Mouse (Mus musculus) heart, embryonic 14.5 days (tissue): Measurements from ENCODE around the gene Pcx. TPM values are rescaled to one million over a fixed set of nuclear protein-coding genes. Genes with fewer than 3 reads are reported as not detected.

Experiments used
- ATAC-seq: fragments of 200-750 bp; cut with Nextera tagmentation; 2 replicates; pipeline ENCODE4 v1.8.0; 2017; ENCODE audit warnings: low read depth, moderate TSS enrichment; ENCODE audit not compliant: insufficient number of reproducible peaks, insufficient read depth, low FRiP score
- H3K27ac ChIP-seq, 2 experiments: fragments of 200-500 bp in 1 of 2; fragments of 300-500 bp in 1 of 2; sonication (generic) in 1 of 2; replicated peaks in 1 of 2; 2 replicates each; pipeline ENCODE4 v1.5.1; 2012 to 2014; ENCODE audit warnings: low read depth in 2 of 2, low read length in 2 of 2, control low read depth in 1 of 2, mild to moderate bottlenecking in 1 of 2, mixed read lengths in 1 of 2; ENCODE audit not compliant: control insufficient read depth in 1 of 2, insufficient read depth in 1 of 2
- H3K27me3 ChIP-seq: fragments of 300-500 bp; sonication (generic); 2 replicates; pipeline ENCODE4 v1.6.1; 2014; ENCODE audit warnings: mild to moderate bottlenecking, low read length, control low read depth; ENCODE audit not compliant: control insufficient read depth, insufficient read depth
- H3K36me3 ChIP-seq: fragments of 300-500 bp; sonication (generic); 2 replicates; pipeline ENCODE4 v1.6.1; 2014; ENCODE audit warnings: mild to moderate bottlenecking, control low read depth, low read length, mixed read lengths; ENCODE audit not compliant: control insufficient read depth, insufficient read depth
- H3K4me1 ChIP-seq, 2 experiments: fragments of 200-500 bp in 1 of 2; fragments of 300-500 bp in 1 of 2; sonication (generic) in 1 of 2; 2 replicates each; pipeline ENCODE4 v1.6.1; 2012 to 2014; ENCODE audit warnings: low read length in 2 of 2, control low read depth in 1 of 2, mixed read lengths in 1 of 2; ENCODE audit not compliant: control insufficient read depth in 2 of 2, insufficient read depth in 2 of 2
- H3K4me2 ChIP-seq: fragments of 300-500 bp; sonication (generic); 2 replicates; pipeline ENCODE4 v1.6.1; 2014; ENCODE audit warnings: mild to moderate bottlenecking, low read length
- H3K4me3 ChIP-seq, 2 experiments: fragments of 200-500 bp in 1 of 2; fragments of 300-500 bp in 1 of 2; sonication (generic) in 1 of 2; 2 replicates each; pipeline ENCODE4 v1.5.1; 2012 to 2014; ENCODE audit warnings: low read length in 2 of 2, mild to moderate bottlenecking in 2 of 2, control low read depth in 1 of 2, low read depth in 1 of 2, moderate library complexity in 1 of 2; ENCODE audit not compliant: control insufficient read depth in 1 of 2, insufficient read depth in 1 of 2
- H3K9ac ChIP-seq: fragments of 300-500 bp; sonication (generic); 2 replicates; pipeline ENCODE4 v1.6.1; 2014; ENCODE audit warnings: mild to moderate bottlenecking, low read length
- H3K9me3 ChIP-seq: fragments of 300-500 bp; sonication (generic); 2 replicates; pipeline ENCODE4 v1.6.1; 2016; ENCODE audit warnings: low read length, control low read depth; ENCODE audit not compliant: control insufficient read depth
- WGBS: fragments of 180-500 bp; shearing (Covaris S2); extraction: QIAGEN DNeasy Blood & Tissue Kit; methylation state at CpG from one replicate; pipeline ENCODE4 v1.1.7; 2014; 5-methylcytosine and 5-hydroxymethylcytosine counted together
- polyA plus RNA-seq: library from polyadenylated mRNA; unstranded; fragments of >200 nt; fragmentation: Nextera tagmentation; extraction: Ambion mirVana; gene quantifications from 2 replicates; pipeline ENCODE4 v1.2.1, GENCODE M21; 2014

Pcx gene
- polyA plus RNA-seq, 1 experiment from 2014 or later: 8.7 TPM

- no peak; the same call in 1 of the 2 replicates for ATAC-seq
- WGBS: 70% methylated on average over 8 of the region's 8 CpGs
- Histone ChIP-seq H3K9ac (no peak overlapping the region), H3K36me3 (no peaks in the 10 kb centered on the region), H3K9me3 (no peaks in the 10 kb centered on the region), H3K27me3 (no peaks in the 10 kb centered on the region), H3K4me1 (peaks cover 13 to 15% of the 10 kb centered on the region in 2 experiments), H3K4me2 (peak overlapping the region; percentile 39), H3K4me3 (no peak overlapping the region), H3K27ac (peak overlapping the region; percentile 20 to 61; a peak in 3 of 4 replicates)
Measured at GRCm38 (mm10) chr19:4557796-4558569, 47.7 kb downstream of the Pcx start.

GRCm38 (mm10) chr19:4558570-4558955 is 48.3 kb downstream of the Pcx start:
- H3K4me3 ChIP-seq: no peak overlapping the region
- H3K36me3 ChIP-seq: no peaks in the 10 kb centered on the region
- H3K4me2 ChIP-seq: peak overlapping the region; percentile 39
- H3K4me1 ChIP-seq: peaks cover 13 to 15% of the 10 kb centered on the region in 2 experiments
- H3K27ac ChIP-seq: peak overlapping the region; percentile 35 to 61
- peak; percentile 35; the same call in 1 of the 2 replicates for ATAC-seq
- H3K9me3 ChIP-seq: no peaks in the 10 kb centered on the region
- WGBS: 28% methylated on average over 3 of the region's 3 CpGs
- H3K27me3 ChIP-seq: no peaks in the 10 kb centered on the region
- H3K9ac ChIP-seq: peak overlapping the region; percentile 8; the same call in 1 of the 2 replicates

GRCm38 (mm10) chr19:4559011-4559410 is 48.7 kb downstream of the Pcx start:
- H3K4me2 ChIP-seq: no peak overlapping the region
- no peaks in the 10 kb centered on the region for H3K36me3 ChIP-seq
- H3K27me3 ChIP-seq: no peaks in the 10 kb centered on the region
- H3K4me3 ChIP-seq: no peak overlapping the region
- 41% methylated on average over 3 of the region's 3 CpGs for WGBS
- ATAC-seq: no peak
- peaks cover 13 to 15% of the 10 kb centered on the region in 2 experiments for H3K4me1 ChIP-seq
- no peak overlapping the region; the same call in 1 of the 2 replicates for H3K9ac ChIP-seq
- H3K9me3 ChIP-seq: no peaks in the 10 kb centered on the region
- peak overlapping the region; percentile 35 to 61; a peak in 3 of 4 replicates for H3K27ac ChIP-seq

GRCm38 (mm10) chr19:4559588-4559987 is 49.3 kb downstream of the Pcx start:
- no peak for ATAC-seq
- Histone ChIP-seq H3K9me3 (no peaks in the 10 kb centered on the region), H3K9ac (no peak overlapping the region), H3K27me3 (no peaks in the 10 kb centered on the region), H3K36me3 (no peaks in the 10 kb centered on the region), H3K27ac (no peak overlapping the region), H3K4me3 (no peak overlapping the region), H3K4me1 (peaks cover 13 to 15% of the 10 kb centered on the region in 2 experiments), H3K4me2 (no peak overlapping the region)
- WGBS: 63% methylated on average over 2 of the region's 2 CpGs

- Histone ChIP-seq H3K27ac (no peak overlapping the region), H3K4me1 (peaks cover 13 to 15% of the 10 kb centered on the region in 2 experiments), H3K4me2 (no peak overlapping the region), H3K27me3 (no peaks in the 10 kb centered on the region), H3K9ac (no peak overlapping the region), H3K36me3 (no peaks in the 10 kb centered on the region), H3K4me3 (no peak overlapping the region), H3K9me3 (no peaks in the 10 kb centered on the region)
- ATAC-seq: no peak
- 87% methylated on average over 5 of the region's 5 CpGs for WGBS
Measured at GRCm38 (mm10) chr19:4560205-4560604, 49.9 kb downstream of the Pcx start.

- WGBS: 90% methylated on average over 5 of the region's 5 CpGs
- H3K4me2 ChIP-seq: no peak overlapping the region
- H3K4me1 ChIP-seq: peaks cover 7 to 10% of the 10 kb centered on the region in 2 experiments; a peak in 3 of 4 replicates
- no peaks in the 10 kb centered on the region for H3K27me3 ChIP-seq
- H3K9ac ChIP-seq: no peak overlapping the region
- H3K9me3 ChIP-seq: no peaks in the 10 kb centered on the region
- H3K36me3 ChIP-seq: no peaks in the 10 kb centered on the region
- H3K4me3 ChIP-seq: no peak overlapping the region
- ATAC-seq: no peak
- H3K27ac ChIP-seq: no peak overlapping the region
Measured at GRCm38 (mm10) chr19:4565678-4566077, 55.4 kb downstream of the Pcx start.

GRCm38 (mm10) chr19:4566880-4567279 is 56.6 kb downstream of the Pcx start:
- Histone ChIP-seq H3K4me3 (no peak overlapping the region), H3K27me3 (no peaks in the 10 kb centered on the region), H3K27ac (no peak overlapping the region), H3K36me3 (no peaks in the 10 kb centered on the region), H3K4me1 (peaks cover 7 to 10% of the 10 kb centered on the region in 2 experiments; a peak in 3 of 4 replicates), H3K9ac (no peak overlapping the region), H3K9me3 (no peaks in the 10 kb centered on the region), H3K4me2 (no peak overlapping the region)
- ATAC-seq: no peak
- 77% methylated on average over 2 of the region's 2 CpGs for WGBS
